Mouse (Mus musculus) embryonic facial prominence, embryonic 12.5 days (tissue): ENCODE measurements around the gene Snx17. TPM values are rescaled to one million over a fixed set of nuclear protein-coding genes. Genes with fewer than 3 reads are reported as not detected.
A peak's percentile ranks its signal among the peaks of the same experiment; 100 is the strongest.

Experiments used
- ATAC-seq: fragments of 200-750 bp; cut with Nextera tagmentation; 2 replicates; pipeline ENCODE4 v1.8.0; 2017; ENCODE audit not compliant: insufficient number of reproducible peaks, insufficient read depth, low FRiP score, low TSS enrichment
- H3K27ac ChIP-seq: fragments of 300-500 bp; sonication (generic); 2 replicates; pipeline ENCODE4 v1.5.1; 2016; ENCODE audit warnings: mild to moderate bottlenecking
- H3K27me3 ChIP-seq: fragments of 300-500 bp; sonication (generic); 2 replicates; pipeline ENCODE4 v1.6.1; 2016; ENCODE audit warnings: mild to moderate bottlenecking, moderate library complexity
- H3K36me3 ChIP-seq: fragments of 300-500 bp; sonication (generic); 2 replicates; pipeline ENCODE4 v1.6.1; 2016; ENCODE audit warnings: mild to moderate bottlenecking
- H3K4me1 ChIP-seq: fragments of 300-500 bp; sonication (generic); 2 replicates; pipeline ENCODE4 v1.6.1; 2016
- H3K4me2 ChIP-seq: fragments of 300-500 bp; sonication (generic); replicated peaks from 2 replicates; pipeline ENCODE4 v1.6.1; 2016; ENCODE audit warnings: mild to moderate bottlenecking, moderate library complexity
- H3K4me3 ChIP-seq: fragments of 300-500 bp; sonication (generic); 2 replicates; pipeline ENCODE4 v1.5.1; 2016; ENCODE audit warnings: mild to moderate bottlenecking
- H3K9ac ChIP-seq: fragments of 300-500 bp; sonication (generic); 2 replicates; pipeline ENCODE4 v1.6.1; 2016; ENCODE audit warnings: mild to moderate bottlenecking, moderate library complexity
- H3K9me3 ChIP-seq: fragments of 300-500 bp; sonication (generic); 2 replicates; pipeline ENCODE4 v1.6.1; 2016; ENCODE audit warnings: mild to moderate bottlenecking, moderate library complexity
- WGBS: fragments of 180-500 bp; shearing (Covaris S2); methylation state at CpG from one replicate; pipeline ENCODE4 v1.1.7; 2016; 5-methylcytosine and 5-hydroxymethylcytosine counted together
- polyA plus RNA-seq: library from polyadenylated mRNA; unstranded; fragments of >200 nt; fragmentation: Nextera tagmentation; extraction: Ambion mirVana; gene quantifications from 2 replicates; pipeline ENCODE4 v1.2.1, GENCODE M21; 2016

Gene Snx17
- polyA plus RNA-seq, 1 experiment from 2014 or later = 152 TPM

- peaks cover 6% of the 10 kb centered on the region for H3K4me1 ChIP-seq
- H3K4me3 ChIP-seq = peak overlapping the region; percentile 94
- ATAC-seq = no peak
- no peaks in the 10 kb centered on the region for H3K9me3 ChIP-seq
- WGBS = 24% methylated on average over 10 of the region's 10 CpGs
- no peaks in the 10 kb centered on the region for H3K27me3 ChIP-seq
- H3K9ac ChIP-seq = peak overlapping the region; percentile 94
- peaks cover 34% of the 10 kb centered on the region for H3K36me3 ChIP-seq
- peak overlapping the region; percentile 52 for H3K4me2 ChIP-seq
- no peak overlapping the region for H3K27ac ChIP-seq
These were observed 49.2 kb downstream of the Snx17 start for GRCm38 (mm10) chr5:31242191-31242590.

Other genes with a start within 250 kb of the Snx17 start
- 4.5 and 5.7 TPM in 2 replicates for gene Cgref1, start 247.6 kb upstream of the Snx17 start, polyA plus RNA-seq
- 129 and 133 TPM in 2 replicates for gene Preb, start 232.9 kb upstream of the Snx17 start, polyA plus RNA-seq
- not detected in 2 replicates for gene Tcf23, start 224.6 kb upstream of the Snx17 start, polyA plus RNA-seq
- 117 and 118 TPM in 2 replicates for gene Atraid, start 144.9 kb upstream of the Snx17 start, polyA plus RNA-seq
- gene Slc5a6, start 144.3 kb upstream of the Snx17 start, polyA plus RNA-seq = 11.8 and 12.4 TPM in 2 replicates
- gene Cad, start 138.4 kb upstream of the Snx17 start, polyA plus RNA-seq = 40.6 and 41.0 TPM in 2 replicates
- gene Dnajc5g, start 86.9 kb upstream of the Snx17 start, polyA plus RNA-seq = not detected in 2 replicates
- 0.22 and 0.52 TPM in 2 replicates for gene Slc30a3, start 85.0 kb upstream of the Snx17 start, polyA plus RNA-seq
- gene Trim54, start 76.5 kb upstream of the Snx17 start, polyA plus RNA-seq = 1.4 and 1.7 TPM in 2 replicates
- not detected in 2 replicates for gene Ucn, start 54.4 kb upstream of the Snx17 start, polyA plus RNA-seq
- gene Mpv17, start 39.0 kb upstream of the Snx17 start, polyA plus RNA-seq = 64.8 and 72.0 TPM in 2 replicates
- 1.3 and 2.3 TPM in 2 replicates for gene Gm29609, start 13.3 kb upstream of the Snx17 start, polyA plus RNA-seq
- 95.9 and 104 TPM in 2 replicates for gene Gtf3c2, start 13.1 kb upstream of the Snx17 start, polyA plus RNA-seq
- 70.2 and 74.4 TPM in 2 replicates for gene Eif2b4, start 203 bp downstream of the Snx17 start, polyA plus RNA-seq
- gene Zfp513, start 9.1 kb downstream of the Snx17 start, polyA plus RNA-seq = 18.7 and 20.0 TPM in 2 replicates
- 144 and 147 TPM in 2 replicates for gene Ppm1g, start 27.5 kb downstream of the Snx17 start, polyA plus RNA-seq
- gene Nrbp1, start 47.6 kb downstream of the Snx17 start, polyA plus RNA-seq = 151 and 155 TPM in 2 replicates
- 0.43 and 1.1 TPM in 2 replicates for gene Gm9970, start 48.0 kb downstream of the Snx17 start, polyA plus RNA-seq
- gene Krtcap3, start 58.5 kb downstream of the Snx17 start, polyA plus RNA-seq = 14.7 and 18.6 TPM in 2 replicates
- gene Ift172, start 97.9 kb downstream of the Snx17 start, polyA plus RNA-seq = 53.6 and 58.0 TPM in 2 replicates
- 91.0 and 94.6 TPM in 2 replicates for gene Fndc4, start 102.9 kb downstream of the Snx17 start, polyA plus RNA-seq
- gene Gckr, start 104.2 kb downstream of the Snx17 start, polyA plus RNA-seq = 0.17 and 0.32 TPM in 2 replicates